Mouse (Mus musculus) limb, embryonic 12.5 days (tissue): ENCODE measurements around the gene Ppp1r13l. TPM values are rescaled to one million over a fixed set of nuclear protein-coding genes. Genes with fewer than 3 reads are reported as not detected.
A peak's percentile ranks its signal among the peaks of the same experiment; 100 is the strongest.

ENCODE experiments used
- ATAC-seq: fragments of 200-750 bp; cut with Nextera tagmentation; 2 replicates; pipeline ENCODE4 v1.8.0; 2017; ENCODE audit warnings: low read depth, moderate TSS enrichment; ENCODE audit not compliant: insufficient number of reproducible peaks, insufficient read depth, low FRiP score, low TSS enrichment
- H3K27ac ChIP-seq: fragments of 300-500 bp; sonication (generic); 2 replicates; pipeline ENCODE4 v1.5.1; 2016; ENCODE audit warnings: mild to moderate bottlenecking, moderate library complexity
- H3K27me3 ChIP-seq: fragments of 300-500 bp; sonication (generic); 2 replicates; pipeline ENCODE4 v1.6.1; 2016; ENCODE audit warnings: mild to moderate bottlenecking, moderate library complexity
- H3K36me3 ChIP-seq: fragments of 300-500 bp; sonication (generic); 2 replicates; pipeline ENCODE4 v1.6.1; 2016; ENCODE audit warnings: mild to moderate bottlenecking, moderate library complexity
- H3K4me1 ChIP-seq: fragments of 300-500 bp; sonication (generic); replicated peaks from 2 replicates; pipeline ENCODE4 v1.6.1; 2016
- H3K4me2 ChIP-seq: fragments of 300-500 bp; sonication (generic); 2 replicates; pipeline ENCODE4 v1.6.1; 2016; ENCODE audit warnings: mild to moderate bottlenecking, moderate library complexity
- H3K4me3 ChIP-seq: fragments of 300-500 bp; sonication (generic); replicated peaks from 2 replicates; pipeline ENCODE4 v1.5.1; 2016; ENCODE audit warnings: mild to moderate bottlenecking
- H3K9ac ChIP-seq: fragments of 300-500 bp; sonication (generic); replicated peaks from 2 replicates; pipeline ENCODE4 v1.6.1; 2016; ENCODE audit warnings: mild to moderate bottlenecking, moderate library complexity
- H3K9me3 ChIP-seq: fragments of 300-500 bp; sonication (generic); 2 replicates; pipeline ENCODE4 v1.6.1; 2016; ENCODE audit warnings: mild to moderate bottlenecking, moderate library complexity
- WGBS: fragments of 180-500 bp; shearing (Covaris S2); methylation state at CpG from one replicate; pipeline ENCODE4 v1.1.7; 2016; 5-methylcytosine and 5-hydroxymethylcytosine counted together
- polyA plus RNA-seq: library from polyadenylated mRNA; unstranded; fragments of >200 nt; fragmentation: Nextera tagmentation; extraction: Ambion mirVana; gene quantifications from 2 replicates; pipeline ENCODE4 v1.2.1, GENCODE M21; 2016

Ppp1r13l gene
- polyA plus RNA-seq, 1 experiment from 2014 or later: 7.1 TPM

- peak overlapping the region; percentile 43 for H3K4me3 ChIP-seq
- H3K27ac ChIP-seq: no peak overlapping the region
- 11% methylated on average over 46 of the region's 46 CpGs for WGBS
- peak; percentile 64 for ATAC-seq
- peaks cover 10% of the 10 kb centered on the region; the same call in 1 of the 2 replicates for H3K4me1 ChIP-seq
- H3K9ac ChIP-seq: peak overlapping the region; percentile 60
- H3K27me3 ChIP-seq: peaks cover 18% of the 10 kb centered on the region
- peaks cover 9% of the 10 kb centered on the region; the same call in 1 of the 2 replicates for H3K36me3 ChIP-seq
- H3K9me3 ChIP-seq: no peaks in the 10 kb centered on the region
- H3K4me2 ChIP-seq: peak overlapping the region; percentile 73
Observed at GRCm38 (mm10) chr7:19369823-19370425, 10.4 kb downstream of the Ppp1r13l start.

DNA sequence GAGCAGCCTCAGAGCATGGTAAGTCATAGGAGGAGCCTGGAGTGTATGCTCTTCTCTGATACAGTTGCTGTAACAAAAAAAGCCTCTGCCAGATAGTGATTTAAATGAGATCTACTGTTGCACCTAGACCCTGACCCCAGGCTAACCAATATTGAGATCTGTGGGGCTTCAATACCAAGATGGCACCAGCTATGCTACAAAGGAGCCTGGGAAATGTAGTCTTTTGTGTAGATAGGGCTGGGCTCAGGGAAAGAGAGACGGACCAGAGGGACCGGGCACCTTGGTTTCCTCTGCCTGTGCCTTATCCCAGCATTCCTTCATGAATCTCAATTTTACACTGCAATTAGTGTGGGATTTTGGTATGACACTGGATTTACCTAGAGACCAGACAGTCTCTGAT is 13.8 kb downstream of the Ppp1r13l start:
- no peak overlapping the region for H3K4me2 ChIP-seq
- peaks cover 17% of the 10 kb centered on the region for H3K27me3 ChIP-seq
- peaks cover 9% of the 10 kb centered on the region; the same call in 1 of the 2 replicates for H3K4me1 ChIP-seq
- H3K36me3 ChIP-seq: peaks cover 20% of the 10 kb centered on the region
- H3K4me3 ChIP-seq: no peak overlapping the region
- ATAC-seq: no peak
- no peak overlapping the region for H3K27ac ChIP-seq
- 79% methylated on average over 2 of the region's 2 CpGs for WGBS
- H3K9me3 ChIP-seq: no peaks in the 10 kb centered on the region
- H3K9ac ChIP-seq: no peak overlapping the region

DNA sequence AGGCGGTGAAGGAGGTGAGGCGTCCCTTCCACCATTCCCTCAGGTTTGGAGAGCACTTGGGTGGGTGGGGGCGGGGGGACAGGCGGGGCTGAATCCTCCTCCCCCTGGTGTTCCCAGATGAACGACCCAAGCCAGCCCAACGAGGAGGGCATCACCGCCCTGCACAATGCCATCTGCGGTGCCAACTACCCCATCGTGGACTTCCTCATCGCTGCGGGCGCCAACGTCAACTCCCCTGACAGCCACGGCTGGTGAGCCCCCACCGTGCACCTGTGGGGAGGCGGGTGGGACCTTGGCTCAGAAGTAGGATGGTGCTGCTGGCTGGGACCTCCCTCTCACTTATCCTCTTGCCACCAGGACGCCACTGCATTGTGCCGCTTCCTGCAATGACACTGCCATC is 15.8 kb downstream of the Ppp1r13l start:
- Histone ChIP-seq H3K4me3 (no peak overlapping the region), H3K27me3 (no peaks in the 10 kb centered on the region), H3K27ac (no peak overlapping the region), H3K4me1 (no peaks in the 10 kb centered on the region), H3K4me2 (no peak overlapping the region), H3K36me3 (peaks cover 16% of the 10 kb centered on the region), H3K9ac (no peak overlapping the region), H3K9me3 (no peaks in the 10 kb centered on the region)
- 82% methylated on average over 18 of the region's 18 CpGs for WGBS
- no peak for ATAC-seq

DNA sequence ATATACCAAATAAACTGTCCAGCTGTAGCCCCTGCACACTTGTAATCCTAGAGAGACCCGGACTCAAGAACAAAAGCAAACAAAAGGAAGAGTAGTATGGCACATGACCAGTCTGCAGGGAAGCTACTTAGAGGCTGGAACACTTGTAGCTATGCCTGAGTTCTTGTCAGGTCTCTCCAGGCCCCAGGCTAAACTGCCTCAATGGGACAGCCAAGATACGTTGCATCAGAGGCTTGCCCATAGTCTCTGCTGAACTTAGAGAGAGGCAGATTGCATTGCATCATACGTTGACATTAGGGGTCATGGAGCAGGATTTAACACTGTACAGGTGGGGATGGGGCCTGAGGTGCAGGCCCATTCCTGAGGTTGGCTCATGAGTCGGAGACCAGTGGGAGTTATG is 16.5 kb downstream of the Ppp1r13l start:
- peaks cover 13% of the 10 kb centered on the region for H3K36me3 ChIP-seq
- no peak overlapping the region for H3K4me2 ChIP-seq
- WGBS: 84% methylated on average over 4 of the region's 4 CpGs
- H3K27ac ChIP-seq: no peak overlapping the region
- no peaks in the 10 kb centered on the region for H3K27me3 ChIP-seq
- H3K4me3 ChIP-seq: no peak overlapping the region
- no peak for ATAC-seq
- H3K9me3 ChIP-seq: no peaks in the 10 kb centered on the region
- no peak overlapping the region for H3K9ac ChIP-seq
- no peaks in the 10 kb centered on the region for H3K4me1 ChIP-seq

- Histone ChIP-seq H3K4me3 (no peak overlapping the region), H3K27me3 (no peaks in the 10 kb centered on the region), H3K36me3 (peaks cover 10% of the 10 kb centered on the region), H3K4me2 (no peak overlapping the region), H3K27ac (no peak overlapping the region), H3K9me3 (no peaks in the 10 kb centered on the region), H3K4me1 (peaks cover 7% of the 10 kb centered on the region), H3K9ac (no peak overlapping the region)
- WGBS: 62% methylated on average over 8 of the region's 8 CpGs
- no peak for ATAC-seq
Observed at GRCm38 (mm10) chr7:19378049-19378448, 18.5 kb downstream of the Ppp1r13l start.

GRCm38 (mm10) chr7:19381377-19382165 is 22.0 kb downstream of the Ppp1r13l start, which contains the start of gene Ercc2:
Ercc2 (plus strand) TSS chr7:19382010.
- Histone ChIP-seq H3K36me3 (peaks cover 30% of the 10 kb centered on the region), H3K27me3 (no peaks in the 10 kb centered on the region), H3K9ac (peak within 1 kb of the TSS; percentile 86), H3K4me1 (peaks cover 14% of the 10 kb centered on the region), H3K4me2 (peak within 1 kb of the TSS; percentile 91), H3K4me3 (peak within 1 kb of the TSS; percentile 93), H3K27ac (peak within 1 kb of the TSS; percentile 29; the same call in 1 of the 2 replicates), H3K9me3 (no peaks in the 10 kb centered on the region)
- peak; percentile 96 for ATAC-seq
- 7% methylated on average over 45 of the region's 48 CpGs for WGBS

- WGBS: under 1% methylated on average over 27 of the region's 37 CpGs
- peak overlapping the region; percentile 29; the same call in 1 of the 2 replicates for H3K27ac ChIP-seq
- peak overlapping the region; percentile 86 for H3K9ac ChIP-seq
- no peaks in the 10 kb centered on the region for H3K27me3 ChIP-seq
- H3K9me3 ChIP-seq: no peaks in the 10 kb centered on the region
- peaks cover 36% of the 10 kb centered on the region for H3K36me3 ChIP-seq
- ATAC-seq: peak; percentile 41; the same call in 1 of the 2 replicates
- H3K4me3 ChIP-seq: peak overlapping the region; percentile 93
- H3K4me1 ChIP-seq: peaks cover 14% of the 10 kb centered on the region
- peak overlapping the region; percentile 91 for H3K4me2 ChIP-seq
Observed at GRCm38 (mm10) chr7:19382166-19382541, 22.6 kb downstream of the Ppp1r13l start.

DNA sequence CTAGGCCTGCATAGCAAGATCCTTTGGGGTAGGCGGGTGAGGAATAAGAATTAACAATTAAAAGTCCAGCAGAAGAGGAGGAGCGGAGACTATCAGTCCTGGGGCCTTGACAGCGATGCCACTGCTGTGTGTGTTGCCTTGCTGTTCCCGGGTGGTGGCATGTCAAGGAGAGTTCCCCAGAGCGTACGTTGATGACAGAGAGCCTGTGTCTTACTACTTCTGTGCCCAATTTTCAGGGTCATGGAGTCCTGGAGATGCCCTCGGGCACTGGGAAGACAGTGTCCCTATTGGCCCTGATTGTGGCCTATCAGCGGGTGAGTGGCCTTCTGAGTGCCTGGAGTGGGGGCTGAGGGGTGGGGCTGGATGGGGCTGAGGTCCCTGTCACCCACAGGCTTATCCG is 24.2 kb downstream of the Ppp1r13l start:
- Histone ChIP-seq H3K27me3 (no peaks in the 10 kb centered on the region), H3K27ac (no peak overlapping the region), H3K4me2 (peak overlapping the region; percentile 91; the same call in 1 of the 2 replicates), H3K4me1 (peaks cover 14% of the 10 kb centered on the region), H3K9ac (no peak overlapping the region), H3K9me3 (no peaks in the 10 kb centered on the region), H3K4me3 (0 out of 2 replicates have a peak overlapping the region, but pooled peaks have one; percentile 3), H3K36me3 (peaks cover 51% of the 10 kb centered on the region)
- 87% methylated on average over 9 of the region's 9 CpGs for whole genome bisulfite sequencing
- ATAC-seq: no peak

DNA sequence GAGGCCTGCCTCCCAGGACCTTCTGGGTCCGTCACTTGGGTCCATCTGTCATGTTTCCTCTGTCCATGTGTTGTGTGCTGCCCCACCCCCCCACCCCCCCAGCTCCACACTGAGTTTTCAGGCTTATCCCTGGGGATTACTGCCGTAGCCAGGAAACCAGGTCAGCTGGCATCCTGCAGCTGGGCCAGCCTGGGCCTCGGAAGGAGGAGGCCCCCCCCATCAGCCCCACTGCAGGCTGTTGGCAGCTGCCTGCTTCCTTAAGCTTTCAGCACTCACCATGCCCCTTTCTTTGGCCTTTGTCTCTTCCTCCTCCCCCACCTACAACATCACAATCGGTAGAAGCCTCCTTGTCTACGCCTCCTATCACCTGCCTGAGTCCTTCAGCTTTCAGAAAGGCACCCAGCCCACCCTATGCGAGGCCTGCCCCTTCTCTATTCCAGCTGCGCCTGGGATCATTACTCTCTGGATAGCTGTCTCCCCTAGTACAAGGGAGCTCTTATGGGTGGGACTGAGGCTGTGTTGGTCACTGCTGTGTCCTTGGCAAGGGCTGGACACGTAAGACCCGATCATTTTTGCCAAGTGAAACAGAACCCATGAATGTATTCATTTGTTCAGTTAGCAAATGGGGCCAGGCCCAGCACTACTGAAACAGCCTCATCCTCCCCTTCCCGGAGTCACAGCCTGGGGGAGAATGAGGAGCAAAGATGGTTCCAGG is 29.3 kb downstream of the Ppp1r13l start:
- no peak overlapping the region for H3K27ac ChIP-seq
- WGBS: 84% methylated on average over 10 of the region's 10 CpGs
- no peak for ATAC-seq

DNA sequence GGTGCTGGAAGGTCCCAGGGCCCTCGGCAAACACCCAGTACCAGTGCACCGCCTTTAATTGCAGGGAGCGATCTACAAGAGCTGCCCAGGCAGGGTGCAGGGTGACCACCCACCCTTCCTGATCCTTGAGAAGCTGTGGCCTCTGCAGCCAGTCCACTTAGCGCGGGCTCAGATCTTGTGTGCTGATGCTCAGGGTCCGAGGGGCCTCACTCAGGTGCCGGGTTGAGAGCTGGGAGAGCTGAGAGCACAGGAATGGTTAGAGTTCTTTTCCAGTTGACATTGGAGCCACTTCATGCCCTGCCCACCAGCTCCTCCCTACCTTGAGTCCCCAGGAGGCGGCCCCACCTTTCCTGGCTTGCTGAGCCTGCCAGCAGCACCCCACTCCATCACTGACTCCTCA is 34.9 kb downstream of the Ppp1r13l start:
- peaks cover 5% of the 10 kb centered on the region for H3K4me1 ChIP-seq
- no peak for ATAC-seq
- no peak overlapping the region for H3K27ac ChIP-seq
- no peak overlapping the region for H3K4me2 ChIP-seq
- no peak overlapping the region for H3K4me3 ChIP-seq
- H3K36me3 ChIP-seq: peaks cover 65% of the 10 kb centered on the region
- no peak overlapping the region for H3K9ac ChIP-seq
- no peaks in the 10 kb centered on the region for H3K9me3 ChIP-seq
- peaks cover 8% of the 10 kb centered on the region for H3K27me3 ChIP-seq
- WGBS: 95% methylated on average over 8 of the region's 8 CpGs

More for the DNA sequence above, 29.3 kb downstream of the Ppp1r13l start:
- Histone ChIP-seq H3K36me3 (peaks cover 99% of the 10 kb centered on the region), H3K27me3 (no peaks in the 10 kb centered on the region), H3K4me2 (no peak overlapping the region), H3K9me3 (no peaks in the 10 kb centered on the region), H3K4me1 (no peaks in the 10 kb centered on the region), H3K4me3 (no peak overlapping the region), H3K9ac (no peak overlapping the region)
